Mouse (Mus musculus): Measurements from ENCODE around the gene Cyb5r2.

Cyb5r2 gene

DNA sequence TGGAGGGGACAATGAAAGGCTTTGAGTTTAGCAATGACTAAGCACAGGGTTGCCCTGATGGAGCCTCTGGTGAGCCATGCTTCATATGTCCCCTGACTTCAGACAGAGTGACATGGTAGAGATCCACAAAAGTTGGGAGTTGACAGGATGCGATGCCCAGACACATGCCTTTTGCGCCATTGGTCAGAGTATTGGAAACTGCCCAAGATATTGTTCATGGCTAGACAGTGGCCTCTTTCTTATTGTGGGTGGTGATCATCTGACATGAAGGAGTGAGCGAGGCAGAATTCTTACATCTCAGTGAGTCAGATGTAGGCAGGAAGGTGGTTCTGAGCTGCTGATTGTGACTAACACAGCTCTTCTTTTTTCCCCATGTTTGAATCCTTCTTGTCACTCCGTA is 35.3 kb downstream of the Cyb5r2 start:
- no peak for DNase-seq (ENCODE audit: low spot score)

DNA sequence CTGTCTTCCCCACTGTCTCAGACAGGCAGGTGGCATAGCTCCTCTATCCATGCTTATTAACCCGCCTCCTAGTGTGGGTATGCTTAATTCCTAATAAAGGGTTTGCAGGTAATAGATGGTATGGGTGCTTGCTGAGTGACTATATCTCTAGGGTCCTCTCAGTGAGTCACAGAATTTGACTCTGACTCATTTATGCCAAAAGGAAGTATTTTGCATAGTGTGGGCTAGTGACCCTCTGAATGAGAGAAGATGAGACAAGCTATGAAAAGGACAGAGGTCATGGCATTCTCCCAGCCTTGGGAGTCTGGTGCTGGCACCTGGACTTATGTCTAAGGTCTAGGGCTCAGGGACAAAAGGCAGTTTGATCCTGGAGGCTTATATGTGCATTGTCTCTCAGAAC is 37.1 kb downstream of the Cyb5r2 start:
- DNase-seq (ENCODE audit: low spot score), result no peak

- no peak for DNase-seq (ENCODE audit: low spot score)
These were observed 43.8 kb downstream of the Cyb5r2 start for GRCm38 (mm10) chr7:107714067-107714466.

DNA sequence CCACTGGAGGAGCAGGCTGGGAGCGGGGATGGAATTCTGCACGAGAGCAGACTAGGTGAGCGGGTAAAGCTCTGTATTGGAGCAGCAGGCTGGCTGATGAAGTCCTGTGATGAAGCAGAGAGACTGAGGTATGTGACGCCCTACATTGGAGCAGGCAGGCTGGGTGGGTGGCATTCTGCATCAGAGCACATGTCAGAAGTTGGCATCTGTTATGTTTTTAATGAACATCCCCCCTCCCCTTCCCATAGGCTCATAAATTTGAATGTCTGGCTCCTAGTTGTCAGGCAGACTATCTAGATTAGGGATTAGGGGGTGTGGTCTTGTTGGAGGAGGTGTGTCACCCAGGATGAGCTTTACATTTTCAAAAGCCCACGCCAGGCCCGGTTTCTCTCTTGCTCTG is 45.1 kb downstream of the Cyb5r2 start:
- no peak for DNase-seq (ENCODE audit: low spot score)

GRCm38 (mm10) chr7:107708491-107709112 is 49.2 kb downstream of the Cyb5r2 start:
- DNase-seq (ENCODE audit: low spot score), result peak; percentile 36

GRCm38 (mm10) chr7:107707650-107708049 is 50.2 kb downstream of the Cyb5r2 start:
- DNase-seq (ENCODE audit: low spot score), result no peak

- DNase-seq (ENCODE audit: low spot score), result no peak
These were observed 51.9 kb downstream of the Cyb5r2 start for GRCm38 (mm10) chr7:107705941-107706340.

DNA sequence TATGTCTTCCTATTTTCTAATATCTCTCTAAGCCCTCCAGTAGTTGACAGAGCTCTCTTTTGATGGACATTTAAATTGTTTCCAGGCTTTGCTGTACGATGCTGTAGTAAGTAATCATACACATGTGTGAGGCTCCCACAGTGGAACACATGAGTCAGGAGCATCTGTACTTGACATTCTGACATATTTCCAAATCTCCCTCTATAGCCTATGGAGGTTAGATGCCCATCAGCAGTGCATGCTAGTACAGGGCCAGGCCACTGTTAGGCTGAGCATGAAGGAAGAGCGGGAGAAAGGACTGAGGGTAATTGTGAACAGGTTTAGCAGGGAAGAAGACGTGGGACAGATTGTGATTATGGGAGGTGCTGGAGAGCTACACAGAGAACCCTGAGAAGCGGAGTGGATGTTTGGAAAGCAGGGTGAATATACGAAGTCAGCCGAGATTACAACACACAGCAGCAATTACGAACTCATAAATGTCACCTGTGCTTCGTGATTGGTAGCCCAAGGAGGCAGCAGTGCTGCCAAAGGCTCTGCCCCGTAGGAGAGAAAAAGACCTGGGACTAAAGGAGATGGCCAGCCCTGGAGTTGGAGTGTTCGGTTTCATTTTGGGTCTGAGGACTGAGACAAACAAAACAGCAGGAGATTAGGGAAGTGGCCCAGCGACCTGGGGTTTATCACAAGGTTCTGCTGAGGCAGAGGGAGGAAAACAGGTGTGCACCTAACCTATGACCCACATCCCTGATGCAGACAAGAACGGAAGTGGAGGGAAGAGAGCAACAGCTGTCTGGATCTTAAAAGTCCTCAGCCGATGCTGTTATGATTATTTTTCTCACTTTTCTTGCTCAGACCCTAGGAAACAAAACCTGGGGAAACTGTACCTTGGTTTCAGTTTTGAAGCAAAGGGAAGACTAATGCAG is 55.1 kb downstream of the Cyb5r2 start:
- no peak for DNase-seq (ENCODE audit: low spot score)

DNA sequence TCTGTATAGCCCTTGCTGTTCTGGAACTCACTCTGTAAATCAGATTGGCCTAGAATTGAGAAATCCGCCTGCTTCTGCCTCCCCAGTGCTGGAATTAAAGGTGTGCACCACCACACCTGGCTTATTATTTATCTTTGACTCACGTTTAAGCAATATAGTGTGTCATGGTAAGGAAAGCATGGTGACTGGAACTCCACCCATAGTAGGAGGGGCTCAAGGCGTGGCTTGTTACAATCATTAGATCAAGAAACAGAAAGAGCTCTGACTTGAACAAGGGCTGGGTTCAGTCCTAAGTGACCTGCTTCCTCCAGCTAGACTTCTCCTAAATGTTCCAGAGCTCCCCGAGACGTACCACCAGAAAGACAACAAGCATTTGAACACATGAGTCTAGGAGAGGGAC is 57.2 kb downstream of the Cyb5r2 start:
- no peak for DNase-seq (ENCODE audit: low spot score)

DNA sequence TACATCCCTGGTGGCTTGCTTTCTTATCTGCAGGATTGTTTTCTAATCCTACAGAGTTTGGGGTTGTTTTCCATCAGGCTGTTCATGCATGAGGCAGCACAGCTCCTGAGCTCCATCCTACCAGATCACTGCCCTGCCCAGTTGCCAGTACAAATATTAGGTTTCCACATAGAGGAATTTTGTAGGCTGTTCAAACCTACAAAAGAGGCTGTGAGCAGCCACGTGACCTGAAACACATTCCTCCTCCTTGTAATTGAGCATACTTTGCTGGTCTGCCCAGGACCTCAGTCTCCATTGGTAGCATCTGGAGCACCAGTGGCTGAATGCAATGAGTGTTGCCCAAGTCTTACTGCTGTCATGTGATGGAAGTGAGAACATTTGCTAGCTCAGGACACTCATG is 57.9 kb downstream of the Cyb5r2 start:
- no peak for DNase-seq (ENCODE audit: low spot score)

Measured in layer of hippocampus, adult 9-10 months (tissue).